Mouse (Mus musculus) T-cell, adult 2 months (primary cell): Measurements from ENCODE around the gene Tmem222.

ENCODE experiments used
- DNase-seq: peaks from one replicate; pipeline ENCODE4 v3.0.0; 2022; ENCODE audit warnings: low spot score

Gene Tmem222

GRCm38 (mm10) chr4:133277104-133278026 lies at the start of gene Tmem222:
TSS of gene Tmem222 (minus strand) at chr4:133277792.
- DNase-seq, result peak; percentile 94

- DNase-seq, result no peak
Measured at GRCm38 (mm10) chr4:133319667-133320066, 42.1 kb upstream of the Tmem222 start.

GRCm38 (mm10) chr4:133315991-133316390 lies 38.4 kb upstream of the Tmem222 start:
- DNase-seq, result no peak

- DNase-seq, result no peak
Measured at GRCm38 (mm10) chr4:133314896-133315295, 37.3 kb upstream of the Tmem222 start.

GRCm38 (mm10) chr4:133309948-133310347 lies 32.4 kb upstream of the Tmem222 start:
- peak; percentile 77 for DNase-seq

- peak; percentile 59 for DNase-seq
Measured at GRCm38 (mm10) chr4:133307331-133307730, 29.7 kb upstream of the Tmem222 start.

- DNase-seq, result no peak
Measured at GRCm38 (mm10) chr4:133305825-133306224, 28.2 kb upstream of the Tmem222 start.

- no peak for DNase-seq
Measured at GRCm38 (mm10) chr4:133304770-133305169, 27.2 kb upstream of the Tmem222 start.

- no peak for DNase-seq
Measured at GRCm38 (mm10) chr4:133302668-133303067, 25.1 kb upstream of the Tmem222 start.

- DNase-seq, result peak; percentile 37
Measured at GRCm38 (mm10) chr4:133301802-133302201, 24.2 kb upstream of the Tmem222 start.

GRCm38 (mm10) chr4:133300421-133300820 lies 22.8 kb upstream of the Tmem222 start:
- DNase-seq, result no peak

- no peak for DNase-seq
Measured at GRCm38 (mm10) chr4:133299701-133300100, 22.1 kb upstream of the Tmem222 start.

GRCm38 (mm10) chr4:133298516-133299365 lies 21.1 kb upstream of the Tmem222 start:
- peak; percentile 83 for DNase-seq

- peak; percentile 80 for DNase-seq
Measured at GRCm38 (mm10) chr4:133297801-133298238, 20.2 kb upstream of the Tmem222 start.

GRCm38 (mm10) chr4:133297360-133297759 lies 19.8 kb upstream of the Tmem222 start:
- no peak for DNase-seq

GRCm38 (mm10) chr4:133294084-133294483 lies 16.5 kb upstream of the Tmem222 start:
- no peak for DNase-seq

- no peak for DNase-seq
Measured at GRCm38 (mm10) chr4:133292901-133293843, 15.6 kb upstream of the Tmem222 start.

- no peak for DNase-seq
Measured at GRCm38 (mm10) chr4:133292405-133292804, 14.8 kb upstream of the Tmem222 start.

- DNase-seq, result no peak
Measured at GRCm38 (mm10) chr4:133291255-133291654, 13.7 kb upstream of the Tmem222 start.

- DNase-seq, result no peak
Measured at GRCm38 (mm10) chr4:133286476-133287077, 9.0 kb upstream of the Tmem222 start.

- DNase-seq, result no peak
Measured at GRCm38 (mm10) chr4:133285950-133286349, 8.4 kb upstream of the Tmem222 start.
